In the genomic region with DNA sequence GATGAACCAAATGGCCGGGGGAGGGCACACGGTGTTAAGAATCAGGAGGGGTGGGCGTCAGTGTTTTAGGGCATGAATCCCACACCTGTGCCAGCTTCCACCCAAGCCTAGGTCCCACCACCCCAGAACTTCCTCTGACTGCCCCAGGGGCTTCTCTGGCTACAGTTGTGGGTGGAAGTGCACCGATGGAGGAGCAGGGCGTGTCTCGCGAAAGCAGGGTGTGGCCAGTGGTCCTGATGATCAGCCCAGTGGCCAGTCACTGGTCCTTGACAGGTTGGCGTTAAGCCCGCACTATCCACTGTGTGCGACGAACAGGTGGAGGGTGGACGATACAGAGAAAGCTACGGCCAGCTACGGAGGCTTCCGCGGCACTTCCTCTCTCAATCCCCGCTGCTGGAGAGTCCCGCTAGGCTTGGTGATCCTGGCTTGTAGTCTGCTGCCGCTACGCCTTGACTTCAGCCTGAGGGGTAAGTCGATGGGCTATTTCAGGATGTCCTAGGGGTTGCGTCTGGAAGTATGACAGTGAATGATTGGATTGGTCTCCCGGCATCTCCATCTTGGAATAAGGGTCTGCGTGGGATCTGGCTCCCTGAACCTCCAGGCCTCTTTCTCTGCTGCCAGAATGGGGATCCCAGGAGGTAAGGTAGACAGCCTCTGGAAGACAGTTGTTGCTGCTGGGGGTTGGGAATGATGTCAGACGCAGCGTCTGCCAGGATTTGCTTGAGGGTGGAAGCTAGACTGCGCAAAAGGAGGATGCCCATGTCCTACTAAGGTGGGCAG, we compare ENCODE assay signal across 8 mouse cellular contexts. TPM values are rescaled to one million over a fixed set of nuclear protein-coding genes. Genes with fewer than 3 reads are reported as not detected.
DNase-seq lines count a peak whose midpoint lies in the region; ATAC-seq and TF ChIP-seq lines count a peak whose summit lies in the region.

No protein-coding gene starts in this region.

- DNase-seq in adrenal gland, adult 18-20 months (ENCODE audit: low spot score in 2 of 2) = peak; percentile 32 to 42
- no peak for DNase-seq in adrenal gland, postnatal 4 days (ENCODE audit: low spot score in 2 of 2)
- DNase-seq in cerebellum, postnatal 14 days = peak; percentile 89 to 93
- peak; percentile 36 to 39 for DNase-seq in frontal cortex, postnatal 25 days (ENCODE audit: low spot score in 2 of 2)
- DNase-seq in hindbrain, postnatal 0 days (ENCODE audit: low spot score) = peak; percentile 69
- peak; percentile 44 for DNase-seq in limb, embryonic 11.5 days (ENCODE audit: low spot score)
- peak; percentile 94 for DNase-seq in midbrain, embryonic 11.5 days (ENCODE audit: low spot score, missing footprints)
- DNase-seq in spleen, adult 2 months (ENCODE audit: low read depth in 1 of 2, low spot score in 2 of 2) = peak in 1 of 2 experiments; percentile 36

- H3K9ac ChIP-seq in hindbrain, postnatal 0 days (replicated peaks; ENCODE audit: low read length) = peak overlapping the region; percentile 56
- peak overlapping the region; percentile 38; the same call in 1 of the 2 replicates for H3K9ac ChIP-seq in limb, embryonic 11.5 days (ENCODE audit: low read length)
- H3K9ac ChIP-seq in midbrain, embryonic 11.5 days (ENCODE audit: low read length) = peak overlapping the region; percentile 53

- 0 out of 2 replicates have a peak, but pooled peaks cover 4% of the 10 kb centered on the region for H3K4me1 ChIP-seq in hindbrain, postnatal 0 days (ENCODE audit: insufficient read depth, low read length)
- H3K4me1 ChIP-seq in limb, embryonic 11.5 days (ENCODE audit: control insufficient read depth, insufficient read depth, low read length) = no peaks in the 10 kb centered on the region
- H3K4me1 ChIP-seq in midbrain, embryonic 11.5 days (ENCODE audit: control insufficient read depth, insufficient read depth, low read length) = no peaks in the 10 kb centered on the region
- H3K4me1 ChIP-seq in spleen, adult 2 months (ENCODE audit: control insufficient read depth, insufficient read depth, insufficient read length) = peaks cover 2% of the 10 kb centered on the region; the same call in 1 of the 2 replicates

- H3K4me2 ChIP-seq in hindbrain, postnatal 0 days (ENCODE audit: low read depth, low read length) = peak overlapping the region; percentile 99
- peak overlapping the region; percentile 94 for H3K4me2 ChIP-seq in limb, embryonic 11.5 days (ENCODE audit: low read depth, severe bottlenecking)
- peak overlapping the region; percentile 96 for H3K4me2 ChIP-seq in midbrain, embryonic 11.5 days

- H3K9me3 ChIP-seq in hindbrain, postnatal 0 days (ENCODE audit: low read length) = no peaks in the 10 kb centered on the region
- no peaks in the 10 kb centered on the region for H3K9me3 ChIP-seq in limb, embryonic 11.5 days (ENCODE audit: control insufficient read depth, low read length)
- H3K9me3 ChIP-seq in midbrain, embryonic 11.5 days (ENCODE audit: control insufficient read depth, low read length) = no peaks in the 10 kb centered on the region

- WGBS in hindbrain, postnatal 0 days = 5% methylated on average over 27 of the region's 27 CpGs
- 7% methylated on average over 27 of the region's 27 CpGs for WGBS in limb, embryonic 11.5 days
- 7% methylated on average over 27 of the region's 27 CpGs for WGBS in midbrain, embryonic 11.5 days
- 2% methylated on average over 27 of the region's 27 CpGs for WGBS in spleen, adult 2 months

- H3K4me3 ChIP-seq in hindbrain, postnatal 0 days (ENCODE audit: low read length) = peak overlapping the region; percentile 54
- H3K4me3 ChIP-seq in limb, embryonic 11.5 days (ENCODE audit: low read depth, low read length) = peak overlapping the region; percentile 42
- H3K4me3 ChIP-seq in midbrain, embryonic 11.5 days (ENCODE audit: low read depth, low read length) = peak overlapping the region; percentile 39
- peak overlapping the region; percentile 77 for H3K4me3 ChIP-seq in spleen, adult 2 months (ENCODE audit: extremely low read depth, insufficient read depth, insufficient read length)

- TF ChIP-seq POLR2A in spleen, adult 2 months (IDR thresholded peaks at IDR 0.05; ENCODE audit: low read depth, low read length) = peak; percentile 6; the same call in 1 of the 2 replicates

- H3K36me3 ChIP-seq in hindbrain, postnatal 0 days (ENCODE audit: insufficient read depth, low read length) = no peaks in the 10 kb centered on the region
- H3K36me3 ChIP-seq in limb, embryonic 11.5 days (ENCODE audit: control insufficient read depth, insufficient read depth, low read length) = no peaks in the 10 kb centered on the region
- no peaks in the 10 kb centered on the region for H3K36me3 ChIP-seq in midbrain, embryonic 11.5 days (ENCODE audit: control insufficient read depth, insufficient read depth, low read length)
- peaks cover 9% of the 10 kb centered on the region for H3K36me3 ChIP-seq in spleen, adult 2 months (ENCODE audit: control insufficient read depth, insufficient read depth, low read length)

- peak overlapping the region; percentile 84 for H3K27ac ChIP-seq in hindbrain, postnatal 0 days
- H3K27ac ChIP-seq in limb, embryonic 11.5 days (replicated peaks; ENCODE audit: low read depth, low read length) = no peak overlapping the region
- H3K27ac ChIP-seq in midbrain, embryonic 11.5 days (ENCODE audit: low read depth, low read length) = no peak overlapping the region
- peak overlapping the region; percentile 89 for H3K27ac ChIP-seq in spleen, adult 2 months (ENCODE audit: insufficient read depth, low read length)

- no peaks in the 10 kb centered on the region for H3K27me3 ChIP-seq in hindbrain, postnatal 0 days (ENCODE audit: insufficient read depth, low read length)
- H3K27me3 ChIP-seq in limb, embryonic 11.5 days (ENCODE audit: control insufficient read depth, insufficient read depth, low read length) = 0 out of 2 replicates have a peak, but pooled peaks cover 4% of the 10 kb centered on the region
- H3K27me3 ChIP-seq in midbrain, embryonic 11.5 days (ENCODE audit: control insufficient read depth, insufficient read depth, low read length) = peaks cover 7% of the 10 kb centered on the region
- no peaks in the 10 kb centered on the region for H3K27me3 ChIP-seq in spleen, adult 2 months (ENCODE audit: control insufficient read depth, insufficient read depth, low read length)

- peak; percentile 79 for ATAC-seq in hindbrain, postnatal 0 days
- ATAC-seq in limb, embryonic 11.5 days (ENCODE audit: insufficient number of reproducible peaks, low FRiP score, low TSS enrichment, low read depth) = peak; percentile 26; the same call in 1 of the 2 replicates
- peak; percentile 66 for ATAC-seq in midbrain, embryonic 11.5 days (ENCODE audit: low FRiP score)

- 0 out of 2 replicates have a peak, but pooled peaks have one; percentile 1 for TF ChIP-seq CTCF in hindbrain, postnatal 0 days (IDR thresholded peaks at IDR 0.05; ENCODE audit: low read depth)
- no peak for TF ChIP-seq CTCF in spleen, adult 2 months (IDR thresholded peaks at IDR 0.05; ENCODE audit: extremely low read depth, insufficient read depth, insufficient read length, insufficient replicate concordance)

RNA-seq across cellular contexts. Expression of a gene that starts 1.6 kb away (rescaled TPM):
- total RNA-seq in adrenal gland, adult 18-20 months (2021) = 1 to 10 TPM; 3.4 to 7.2 TPM
- 1 to 10 TPM; 3.4 to 4.2 TPM for total RNA-seq in adrenal gland, postnatal 4 days (2021)
- 46.2 and 51.0 TPM in 2 replicates for total RNA-seq in hindbrain, postnatal 0 days (2014; rRNA removed)
- 24.4 and 24.9 TPM in 2 replicates for polyA plus RNA-seq in hindbrain, postnatal 0 days (2015; fragmentation: Nextera tagmentation; extraction: Ambion mirVana)
- 0.69 and 1.4 TPM in 2 replicates for polyA plus RNA-seq in limb, embryonic 11.5 days (2014; fragmentation: Nextera tagmentation; extraction: Ambion mirVana)
- polyA plus RNA-seq in midbrain, embryonic 11.5 days (2014; fragmentation: Nextera tagmentation; extraction: Ambion mirVana) = 4.9 and 5.4 TPM in 2 replicates
- polyA plus RNA-seq in spleen, adult 2 months (2012; rRNA removed) = 35.4 and 39.8 TPM in 2 replicates

RNA-seq across cellular contexts. Expression of a gene that starts 24.9 kb away (rescaled TPM):
- total RNA-seq in adrenal gland, adult 18-20 months (2021) = 1,000 to 10,000 TPM; 1,040 to 1,434 TPM
- total RNA-seq in adrenal gland, postnatal 4 days (2021) = 1,000 to 10,000 TPM; 1,464 to 1,492 TPM
- 1,525 and 1,633 TPM in 2 replicates for total RNA-seq in hindbrain, postnatal 0 days (2014; rRNA removed)
- polyA plus RNA-seq in hindbrain, postnatal 0 days (2015; fragmentation: Nextera tagmentation; extraction: Ambion mirVana) = 4,229 and 4,277 TPM in 2 replicates
- 3,696 and 3,837 TPM in 2 replicates for polyA plus RNA-seq in limb, embryonic 11.5 days (2014; fragmentation: Nextera tagmentation; extraction: Ambion mirVana)
- 3,727 and 3,899 TPM in 2 replicates for polyA plus RNA-seq in midbrain, embryonic 11.5 days (2014; fragmentation: Nextera tagmentation; extraction: Ambion mirVana)
- polyA plus RNA-seq in spleen, adult 2 months (2012; rRNA removed) = 1,229 and 1,312 TPM in 2 replicates

RNA-seq across cellular contexts. Expression of a gene that starts 36.8 kb away (rescaled TPM):
- total RNA-seq in adrenal gland, adult 18-20 months (2021) = 10 to 100 TPM; 32.0 to 33.1 TPM
- total RNA-seq in adrenal gland, postnatal 4 days (2021) = 10 to 100 TPM; 40.6 to 44.0 TPM
- 57.9 and 64.1 TPM in 2 replicates for total RNA-seq in hindbrain, postnatal 0 days (2014; rRNA removed)
- 32.8 and 37.6 TPM in 2 replicates for polyA plus RNA-seq in hindbrain, postnatal 0 days (2015; fragmentation: Nextera tagmentation; extraction: Ambion mirVana)
- 47.8 and 53.8 TPM in 2 replicates for polyA plus RNA-seq in limb, embryonic 11.5 days (2014; fragmentation: Nextera tagmentation; extraction: Ambion mirVana)
- polyA plus RNA-seq in midbrain, embryonic 11.5 days (2014; fragmentation: Nextera tagmentation; extraction: Ambion mirVana) = 54.8 and 68.5 TPM in 2 replicates
- 8.5 and 9.4 TPM in 2 replicates for polyA plus RNA-seq in spleen, adult 2 months (2012; rRNA removed)

Comparison
In these comparisons a context has a peak if more than half of its experiments do, and no peak if none do; other contexts are left out.
1. DNase-seq: peak in adrenal gland, adult 18-20 months (2 of 2), cerebellum, postnatal 14 days (2 of 2), frontal cortex, postnatal 25 days (2 of 2), hindbrain, postnatal 0 days (single experiment), limb, embryonic 11.5 days (single experiment) and midbrain, embryonic 11.5 days (single experiment); none in adrenal gland, postnatal 4 days (0 of 2).
2. ATAC-seq: peak in every context shown above with its lines; median percentile 79 in hindbrain, postnatal 0 days; 66 in midbrain, embryonic 11.5 days; 26 in limb, embryonic 11.5 days.
3. H3K27ac ChIP-seq: peak in hindbrain, postnatal 0 days (single experiment) and spleen, adult 2 months (single experiment); none in limb, embryonic 11.5 days (single experiment) and midbrain, embryonic 11.5 days (single experiment).
4. Peak in every context shown above with its lines, with median percentiles within 50 percentile points of each other: H3K4me2 ChIP-seq, H3K4me3 ChIP-seq and H3K9ac ChIP-seq.